Mouse (Mus musculus): ENCODE measurements around the gene Ust. TPM values are rescaled to one million over a fixed set of nuclear protein-coding genes. Genes with fewer than 3 reads are reported as not detected.

The Ust gene
- polyA plus RNA-seq, 1 experiment from 2014 or later = 2.5 TPM

DNA sequence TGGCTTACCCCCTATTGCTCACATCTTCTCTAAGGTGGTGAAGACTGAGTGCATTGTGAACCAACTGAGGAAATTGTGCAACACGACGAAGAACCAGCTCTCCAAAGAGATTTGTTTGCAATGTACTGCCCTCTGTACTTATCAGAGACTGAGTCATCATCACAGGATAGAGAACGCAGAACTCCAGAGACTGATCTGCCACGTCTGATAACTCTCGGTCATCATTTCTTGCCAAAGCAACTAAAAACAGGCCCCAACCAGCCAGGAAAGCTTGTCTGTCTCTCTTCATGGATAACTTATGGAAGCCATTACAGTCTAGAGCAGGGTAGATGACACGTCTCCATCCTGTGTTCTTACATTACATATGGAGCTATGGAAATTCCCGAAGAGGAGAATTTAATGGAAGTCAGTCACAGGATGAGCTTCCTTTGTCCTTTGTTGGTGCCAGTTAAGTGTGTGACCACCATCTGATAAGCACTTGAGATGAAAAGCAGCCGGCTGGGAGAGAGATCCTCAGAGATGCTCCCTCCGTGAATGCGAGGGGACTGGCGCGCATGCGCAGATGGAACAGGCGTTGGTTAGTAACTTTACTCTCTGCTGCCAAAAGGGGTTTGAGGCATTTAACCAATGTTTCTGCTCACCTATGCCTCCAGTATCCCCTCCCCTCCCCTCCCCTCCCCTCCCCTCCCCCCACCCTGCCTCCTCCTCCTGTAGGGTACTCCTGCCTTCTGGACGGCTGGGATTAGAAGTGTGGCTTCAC, 160.2 kb downstream of the Ust start:
- H3K9me3 ChIP-seq (ENCODE audit: control insufficient read depth, low read length) = no peaks in the 10 kb centered on the region
- no peaks in the 10 kb centered on the region for H3K27me3 ChIP-seq (replicated peaks; ENCODE audit: control insufficient read depth, insufficient read depth, low read length)
- H3K4me1 ChIP-seq (ENCODE audit: control insufficient read depth, insufficient read depth, low read length) = no peaks in the 10 kb centered on the region
- H3K4me2 ChIP-seq (ENCODE audit: low read depth, low read length) = no peak overlapping the region
- H3K9ac ChIP-seq (ENCODE audit: low read depth, low read length) = no peak overlapping the region
- no peak overlapping the region for H3K27ac ChIP-seq (ENCODE audit: low read length)
- H3K36me3 ChIP-seq (ENCODE audit: control insufficient read depth, insufficient read depth, low read length) = no peaks in the 10 kb centered on the region
- WGBS = 73% methylated on average over 15 of the region's 15 CpGs
- no peak overlapping the region for H3K4me3 ChIP-seq (ENCODE audit: low read length)
- no peak for ATAC-seq

DNA sequence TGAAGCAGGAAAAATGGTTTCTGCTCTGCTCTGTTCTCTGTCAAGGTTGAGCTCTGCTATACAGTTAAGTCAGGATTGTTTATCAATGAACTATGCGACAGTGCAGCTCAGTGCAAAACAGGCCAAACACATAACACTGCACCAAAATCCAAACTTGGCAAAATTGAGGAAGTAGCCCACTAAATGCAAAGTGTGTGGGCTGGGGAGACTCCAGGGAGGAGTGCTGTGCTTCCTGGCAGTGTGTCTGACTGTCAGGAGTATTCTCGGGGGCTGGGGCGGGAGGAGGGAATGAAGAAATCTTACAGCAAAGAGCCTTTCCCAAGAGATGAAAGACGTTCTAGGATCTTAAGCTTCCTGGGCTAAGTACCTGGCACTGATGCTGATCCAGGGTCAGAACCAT, 165.1 kb downstream of the Ust start:
- no peak overlapping the region for H3K9ac ChIP-seq (ENCODE audit: low read depth, low read length)
- H3K4me2 ChIP-seq (ENCODE audit: low read depth, low read length) = no peak overlapping the region
- H3K27me3 ChIP-seq (replicated peaks; ENCODE audit: control insufficient read depth, insufficient read depth, low read length) = no peaks in the 10 kb centered on the region
- WGBS = 51% methylated on average over 4 of the region's 4 CpGs
- no peak for ATAC-seq
- H3K4me1 ChIP-seq (ENCODE audit: control insufficient read depth, insufficient read depth, low read length) = no peaks in the 10 kb centered on the region
- H3K4me3 ChIP-seq (ENCODE audit: low read length) = no peak overlapping the region
- no peaks in the 10 kb centered on the region for H3K36me3 ChIP-seq (ENCODE audit: control insufficient read depth, insufficient read depth, low read length)
- H3K27ac ChIP-seq (ENCODE audit: low read length) = no peak overlapping the region
- no peaks in the 10 kb centered on the region for H3K9me3 ChIP-seq (ENCODE audit: control insufficient read depth, low read length)

DNA sequence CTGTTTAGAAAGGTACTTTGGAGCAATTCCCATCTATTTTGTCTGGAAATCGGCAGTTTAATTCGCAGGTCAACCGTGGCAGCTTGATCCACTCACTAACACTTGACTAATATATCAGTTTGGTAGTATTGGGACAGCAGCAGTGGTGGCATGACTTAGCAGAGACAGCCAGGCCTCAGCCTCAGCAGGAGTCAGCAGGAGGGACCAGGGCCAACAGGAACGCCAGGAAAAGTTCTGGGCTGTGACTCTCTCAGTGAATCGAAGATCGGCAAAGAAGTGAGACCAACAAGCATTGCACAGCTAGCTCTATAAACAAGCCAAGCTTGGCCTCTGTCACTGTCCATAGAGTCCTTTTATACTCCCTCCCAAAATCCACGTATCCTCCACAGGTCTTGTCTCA, 168.0 kb downstream of the Ust start:
- no peak overlapping the region for H3K4me2 ChIP-seq (ENCODE audit: low read depth, low read length)
- H3K27ac ChIP-seq (ENCODE audit: low read length) = no peak overlapping the region

DNA sequence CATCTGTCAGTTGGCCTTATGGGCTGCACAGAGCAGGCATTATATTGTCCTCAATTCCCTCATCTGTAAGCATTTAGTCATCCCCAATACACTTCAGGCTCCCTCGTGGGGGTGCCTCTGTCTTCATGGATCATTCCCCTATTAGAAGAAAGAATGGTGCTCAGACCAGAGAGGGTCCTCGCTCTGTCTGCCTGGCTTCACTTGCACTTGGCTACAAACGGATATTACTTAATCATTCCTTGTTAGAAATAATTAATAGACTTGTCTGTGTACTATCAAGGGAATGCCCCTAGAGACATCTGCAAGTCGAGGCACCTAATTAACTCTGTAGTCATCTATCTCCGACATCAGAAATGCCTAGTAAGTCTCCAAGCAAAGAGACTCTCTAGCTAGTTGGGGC, 171.1 kb downstream of the Ust start:
- no peak for ATAC-seq
- Histone ChIP-seq H3K4me1 (ENCODE audit: control insufficient read depth, insufficient read depth, low read length) (no peaks in the 10 kb centered on the region), H3K27me3 (replicated peaks; ENCODE audit: control insufficient read depth, insufficient read depth, low read length) (no peaks in the 10 kb centered on the region), H3K27ac (ENCODE audit: low read length) (no peak overlapping the region), H3K9ac (ENCODE audit: low read depth, low read length) (no peak overlapping the region), H3K4me3 (ENCODE audit: low read length) (no peak overlapping the region), H3K36me3 (ENCODE audit: control insufficient read depth, insufficient read depth, low read length) (no peaks in the 10 kb centered on the region), H3K9me3 (ENCODE audit: control insufficient read depth, low read length) (no peaks in the 10 kb centered on the region), H3K4me2 (ENCODE audit: low read depth, low read length) (no peak overlapping the region)
- WGBS = 64% methylated on average over 5 of the region's 5 CpGs

More for the DNA sequence above, 168.0 kb downstream of the Ust start:
- Histone ChIP-seq H3K4me1 (ENCODE audit: control insufficient read depth, insufficient read depth, low read length) (no peaks in the 10 kb centered on the region), H3K4me3 (ENCODE audit: low read length) (no peak overlapping the region), H3K36me3 (ENCODE audit: control insufficient read depth, insufficient read depth, low read length) (no peaks in the 10 kb centered on the region), H3K9me3 (ENCODE audit: control insufficient read depth, low read length) (no peaks in the 10 kb centered on the region), H3K9ac (ENCODE audit: low read depth, low read length) (no peak overlapping the region), H3K27me3 (replicated peaks; ENCODE audit: control insufficient read depth, insufficient read depth, low read length) (no peaks in the 10 kb centered on the region)
- WGBS = 92% methylated on average over 7 of the region's 7 CpGs
- no peak for ATAC-seq

DNA sequence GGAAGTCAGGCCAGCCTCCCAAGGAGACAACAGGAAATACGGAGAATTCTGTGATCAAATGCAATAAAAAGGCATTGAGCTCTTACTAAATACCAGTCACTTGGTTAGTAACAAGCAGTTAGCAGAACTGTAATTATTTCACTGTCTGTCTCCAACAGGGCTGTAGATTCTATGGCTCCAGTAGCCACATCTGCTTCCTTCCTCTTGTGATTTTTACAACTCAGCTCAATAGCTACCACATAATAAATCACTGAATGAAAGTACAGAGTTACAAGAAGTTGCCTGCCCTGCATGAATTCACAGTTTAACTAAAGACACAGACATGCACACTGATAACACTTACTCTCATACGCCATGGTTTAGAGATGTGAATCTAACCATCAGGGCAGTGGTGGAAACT, 176.1 kb downstream of the Ust start:
- no peak for ATAC-seq

DNA sequence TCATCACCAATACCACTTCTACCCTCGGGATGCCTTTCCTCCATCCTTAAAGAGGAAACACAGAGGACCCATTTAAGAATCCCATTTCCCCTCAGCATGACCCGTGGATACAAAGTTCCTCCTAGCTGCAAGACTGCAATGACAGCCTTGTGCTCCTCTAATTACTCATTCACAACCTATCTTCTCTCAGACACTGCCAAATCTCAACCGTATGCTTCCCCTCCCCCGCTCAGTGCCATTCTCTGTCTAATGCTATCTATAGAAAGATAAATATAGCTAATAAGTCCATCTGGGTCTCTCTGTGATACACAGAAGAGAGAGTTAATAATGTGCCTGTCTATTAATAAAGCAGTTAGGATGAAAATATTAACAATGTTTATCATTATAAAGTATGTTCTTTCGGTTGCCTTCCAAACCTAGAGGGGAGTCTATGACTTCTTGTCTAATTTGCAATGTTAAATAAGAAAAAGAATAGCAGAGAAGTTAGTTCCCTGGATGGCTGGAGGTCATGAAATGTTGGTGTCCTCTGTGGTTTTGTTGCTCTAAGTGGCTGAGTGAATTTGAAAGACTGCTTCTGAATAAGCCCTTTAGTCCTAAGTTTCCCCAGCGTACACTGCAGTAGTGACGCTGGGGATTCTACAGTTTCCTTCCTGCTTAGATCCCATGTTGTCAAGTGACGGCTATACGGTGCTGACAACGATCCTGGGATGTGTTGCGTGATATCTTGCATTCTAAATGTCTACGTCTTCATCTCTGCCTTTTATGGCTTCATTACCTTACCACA, 178.8 kb downstream of the Ust start:
- no peaks in the 10 kb centered on the region for H3K9me3 ChIP-seq (ENCODE audit: control insufficient read depth, low read length)

More for the DNA sequence above, 176.1 kb downstream of the Ust start:
- H3K9me3 ChIP-seq (ENCODE audit: control insufficient read depth, low read length) = no peaks in the 10 kb centered on the region
- H3K27me3 ChIP-seq (replicated peaks; ENCODE audit: control insufficient read depth, insufficient read depth, low read length) = no peaks in the 10 kb centered on the region
- H3K36me3 ChIP-seq (ENCODE audit: control insufficient read depth, insufficient read depth, low read length) = no peaks in the 10 kb centered on the region
- H3K27ac ChIP-seq (ENCODE audit: low read length) = no peak overlapping the region
- H3K4me3 ChIP-seq (ENCODE audit: low read length) = no peak overlapping the region
- WGBS = 75% methylated on average over 2 of the region's 2 CpGs
- H3K4me1 ChIP-seq (ENCODE audit: control insufficient read depth, insufficient read depth, low read length) = no peaks in the 10 kb centered on the region
- H3K9ac ChIP-seq (ENCODE audit: low read depth, low read length) = no peak overlapping the region
- no peak overlapping the region for H3K4me2 ChIP-seq (ENCODE audit: low read depth, low read length)

DNA sequence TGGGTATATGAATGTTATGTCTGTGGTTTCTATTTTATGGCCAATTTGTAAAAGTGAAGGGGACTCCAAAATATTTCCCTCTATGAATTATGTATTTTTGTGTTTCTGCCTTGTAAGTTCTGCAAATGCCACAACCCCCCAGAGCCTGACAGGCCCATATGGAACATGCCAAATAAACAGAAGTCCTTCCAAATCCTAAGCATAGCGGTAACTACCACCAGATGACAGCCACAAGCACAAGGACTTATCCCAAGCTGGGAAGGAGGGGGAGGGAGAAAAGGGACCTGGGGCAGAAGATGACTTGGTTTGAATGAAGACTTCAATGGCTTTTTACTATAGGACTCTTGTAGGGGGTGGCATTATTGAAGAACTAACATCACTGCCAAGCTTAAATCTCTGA, 182.0 kb downstream of the Ust start:
- H3K4me2 ChIP-seq (ENCODE audit: low read depth, low read length) = no peak overlapping the region
- no peaks in the 10 kb centered on the region for H3K27me3 ChIP-seq (replicated peaks; ENCODE audit: control insufficient read depth, insufficient read depth, low read length)
- WGBS = 66% methylated on average over 1 of the region's 1 CpGs
- no peak overlapping the region for H3K4me3 ChIP-seq (ENCODE audit: low read length)
- H3K4me1 ChIP-seq (ENCODE audit: control insufficient read depth, insufficient read depth, low read length) = no peaks in the 10 kb centered on the region
- H3K9me3 ChIP-seq (ENCODE audit: control insufficient read depth, low read length) = no peaks in the 10 kb centered on the region
- no peaks in the 10 kb centered on the region for H3K36me3 ChIP-seq (ENCODE audit: control insufficient read depth, insufficient read depth, low read length)
- no peak overlapping the region for H3K9ac ChIP-seq (ENCODE audit: low read depth, low read length)
- no peak for ATAC-seq
- no peak overlapping the region for H3K27ac ChIP-seq (ENCODE audit: low read length)

More for the DNA sequence above, 178.8 kb downstream of the Ust start:
- no peaks in the 10 kb centered on the region for H3K4me1 ChIP-seq (ENCODE audit: control insufficient read depth, insufficient read depth, low read length)
- H3K4me3 ChIP-seq (ENCODE audit: low read length) = no peak overlapping the region
- H3K36me3 ChIP-seq (ENCODE audit: control insufficient read depth, insufficient read depth, low read length) = no peaks in the 10 kb centered on the region
- no peak for ATAC-seq
- H3K4me2 ChIP-seq (ENCODE audit: low read depth, low read length) = no peak overlapping the region
- no peak overlapping the region for H3K27ac ChIP-seq (ENCODE audit: low read length)
- no peak overlapping the region for H3K9ac ChIP-seq (ENCODE audit: low read depth, low read length)
- no peaks in the 10 kb centered on the region for H3K27me3 ChIP-seq (replicated peaks; ENCODE audit: control insufficient read depth, insufficient read depth, low read length)
- WGBS = 78% methylated on average over 12 of the region's 12 CpGs

DNA sequence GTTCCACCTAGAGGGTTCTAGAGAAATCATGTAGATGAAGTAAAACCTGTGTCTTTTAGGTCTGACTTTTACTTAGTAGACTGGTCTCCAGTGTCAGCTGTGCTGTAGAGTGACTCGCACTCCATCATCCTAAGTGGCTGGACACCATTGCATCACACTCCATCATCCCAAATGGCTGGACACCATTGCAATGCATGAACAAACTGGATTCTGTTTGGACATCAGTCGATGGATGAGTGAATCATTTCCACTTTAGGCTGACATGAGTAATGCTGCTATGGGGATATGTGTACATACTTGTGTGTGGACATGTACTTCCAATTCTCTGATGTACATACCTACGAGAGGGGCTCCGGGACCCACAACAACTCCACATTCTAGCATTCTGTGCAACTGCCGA, 187.7 kb downstream of the Ust start:
- Histone ChIP-seq H3K27ac (ENCODE audit: low read length) (no peak overlapping the region), H3K4me2 (ENCODE audit: low read depth, low read length) (no peak overlapping the region), H3K9me3 (ENCODE audit: control insufficient read depth, low read length) (no peaks in the 10 kb centered on the region), H3K9ac (ENCODE audit: low read depth, low read length) (no peak overlapping the region), H3K27me3 (replicated peaks; ENCODE audit: control insufficient read depth, insufficient read depth, low read length) (no peaks in the 10 kb centered on the region), H3K4me3 (ENCODE audit: low read length) (no peak overlapping the region), H3K4me1 (ENCODE audit: control insufficient read depth, insufficient read depth, low read length) (no peaks in the 10 kb centered on the region; the same call in 1 of the 2 replicates), H3K36me3 (ENCODE audit: control insufficient read depth, insufficient read depth, low read length) (no peaks in the 10 kb centered on the region)
- WGBS = 78% methylated on average over 5 of the region's 5 CpGs
- no peak for ATAC-seq

DNA sequence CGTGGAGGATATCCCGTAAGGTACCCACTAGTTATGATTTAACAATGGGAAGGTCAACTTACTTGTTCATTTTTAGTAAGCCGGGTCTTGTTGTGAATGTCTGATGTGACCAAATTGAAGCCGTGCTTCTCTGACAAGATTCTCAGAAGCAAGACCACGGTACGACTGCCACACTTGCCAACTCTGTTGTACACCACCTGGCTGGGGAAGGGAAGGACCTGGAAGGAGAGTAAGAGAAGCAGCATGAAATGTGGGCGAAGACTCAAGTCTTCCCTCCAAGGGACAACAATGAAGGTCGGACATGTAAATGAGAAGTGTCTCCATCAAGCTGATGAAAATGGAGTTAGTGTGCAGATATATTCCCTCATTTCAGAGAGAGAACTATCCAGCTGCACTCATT, 188.6 kb downstream of the Ust start:
- no peak for ATAC-seq
- H3K36me3 ChIP-seq (ENCODE audit: control insufficient read depth, insufficient read depth, low read length) = no peaks in the 10 kb centered on the region
- no peak overlapping the region for H3K27ac ChIP-seq (ENCODE audit: low read length)
- H3K9ac ChIP-seq (ENCODE audit: low read depth, low read length) = no peak overlapping the region
- H3K4me2 ChIP-seq (ENCODE audit: low read depth, low read length) = no peak overlapping the region
- no peaks in the 10 kb centered on the region; the same call in 1 of the 2 replicates for H3K4me1 ChIP-seq (ENCODE audit: control insufficient read depth, insufficient read depth, low read length)
- H3K4me3 ChIP-seq (ENCODE audit: low read length) = no peak overlapping the region
- no peaks in the 10 kb centered on the region for H3K27me3 ChIP-seq (replicated peaks; ENCODE audit: control insufficient read depth, insufficient read depth, low read length)
- H3K9me3 ChIP-seq (ENCODE audit: control insufficient read depth, low read length) = no peaks in the 10 kb centered on the region
- 89% methylated on average over 8 of the region's 8 CpGs for WGBS

All from intestine, embryonic 16.5 days (tissue).